Mouse (Mus musculus): ENCODE measurements around the gene Emc10.
A peak's percentile ranks its signal among the peaks of the same experiment; 100 is the strongest.

The Emc10 gene

GRCm38 (mm10) chr7:44525126-44525832 lies 28.9 kb upstream of the Emc10 start:
- peak; percentile 67 to 78 for DNase-seq

- peak in 1 of 2 experiments; percentile 59 for DNase-seq
These were observed 28.2 kb upstream of the Emc10 start, which contains the start of gene Mybpc2 for GRCm38 (mm10) chr7:44524502-44524901. Gene Mybpc2, minus strand, starts transcription at chr7:44524656.

- no peak for DNase-seq
These were observed 26.7 kb upstream of the Emc10 start for GRCm38 (mm10) chr7:44523056-44523455.

GRCm38 (mm10) chr7:44521710-44522109 lies 25.4 kb upstream of the Emc10 start:
- peak; percentile 82 to 85 for DNase-seq

GRCm38 (mm10) chr7:44520990-44521389 lies 24.7 kb upstream of the Emc10 start:
- no peak for DNase-seq

- no peak for DNase-seq
These were observed 23.0 kb upstream of the Emc10 start for GRCm38 (mm10) chr7:44519240-44519913.

- DNase-seq: no peak
These were observed 11.2 kb upstream of the Emc10 start for GRCm38 (mm10) chr7:44507491-44507890.

- peak; percentile 89 to 94 for DNase-seq
These were observed 5.3 kb upstream of the Emc10 start for GRCm38 (mm10) chr7:44501563-44502115.

- no peak for DNase-seq
These were observed 3.7 kb upstream of the Emc10 start for GRCm38 (mm10) chr7:44500046-44500445.

- DNase-seq: no peak
These were observed 2.6 kb upstream of the Emc10 start for GRCm38 (mm10) chr7:44498922-44499321.

GRCm38 (mm10) chr7:44497361-44498055 lies 1.2 kb upstream of the Emc10 start:
- peak in 1 of 2 experiments; percentile 36 for DNase-seq

GRCm38 (mm10) chr7:44496771-44497109 lies 411 bp upstream of the Emc10 start:
- no peak for DNase-seq

GRCm38 (mm10) chr7:44495086-44495485 lies 1.2 kb downstream of the Emc10 start:
- peak in 1 of 2 experiments; percentile 34 for DNase-seq

- no peak for DNase-seq
These were observed 1.6 kb downstream of the Emc10 start for GRCm38 (mm10) chr7:44494681-44495080.

GRCm38 (mm10) chr7:44492166-44492826 lies 4.0 kb downstream of the Emc10 start:
- no peak for DNase-seq

- DNase-seq: no peak
These were observed 4.9 kb downstream of the Emc10 start for GRCm38 (mm10) chr7:44491391-44491790.

GRCm38 (mm10) chr7:44490281-44490680 lies 6.0 kb downstream of the Emc10 start:
- DNase-seq: no peak

GRCm38 (mm10) chr7:44488545-44488944 lies 7.8 kb downstream of the Emc10 start:
- DNase-seq: no peak

- DNase-seq: no peak
These were observed 8.4 kb downstream of the Emc10 start for GRCm38 (mm10) chr7:44487936-44488335.

GRCm38 (mm10) chr7:44486927-44487575 lies 9.3 kb downstream of the Emc10 start:
- DNase-seq: no peak

GRCm38 (mm10) chr7:44485572-44486195 lies 10.6 kb downstream of the Emc10 start:
- DNase-seq: no peak
